Mouse (Mus musculus): Measurements from ENCODE around the gene Cdc42ep2. TPM values are rescaled to one million over a fixed set of nuclear protein-coding genes. Genes with fewer than 3 reads are reported as not detected.

Cdc42ep2 gene
- polyA plus RNA-seq, 1 experiment: not detected

- Histone ChIP-seq H3K4me1 (ENCODE audit: control insufficient read depth, insufficient read depth, low read length) (peaks cover 11% of the 10 kb centered on the region), H3K27ac (ENCODE audit: insufficient read depth, low read depth, low read length) (peak overlapping the region; percentile 68), H3K4me3 (ENCODE audit: insufficient read depth, low read depth, low read length) (peak overlapping the region; percentile 89)
- TF ChIP-seq CTCF (IDR thresholded peaks at IDR 0.05; ENCODE audit: insufficient read depth, low read depth, low read length): no peak
- TF ChIP-seq POLR2A (IDR thresholded peaks at IDR 0.05; ENCODE audit: insufficient read depth, low read depth, low read length): no peak
- WGBS: 2% methylated on average over 14 of the region's 14 CpGs
These were observed 13.1 kb downstream of the Cdc42ep2 start for GRCm38 (mm10) chr19:5911430-5912102.

- 13% methylated on average over 6 of the region's 6 CpGs for WGBS
- TF ChIP-seq CTCF (IDR thresholded peaks at IDR 0.05; ENCODE audit: insufficient read depth, low read depth, low read length): no peak
- TF ChIP-seq POLR2A (IDR thresholded peaks at IDR 0.05; ENCODE audit: insufficient read depth, low read depth, low read length): no peak
- Histone ChIP-seq H3K27ac (ENCODE audit: insufficient read depth, low read depth, low read length) (peak overlapping the region; percentile 58; the same call in 1 of the 2 replicates), H3K4me3 (ENCODE audit: insufficient read depth, low read depth, low read length) (peak overlapping the region; percentile 38), H3K4me1 (ENCODE audit: control insufficient read depth, insufficient read depth, low read length) (peaks cover 11% of the 10 kb centered on the region)
These were observed 14.4 kb downstream of the Cdc42ep2 start for GRCm38 (mm10) chr19:5910221-5910620.

GRCm38 (mm10) chr19:5907275-5907674 lies 17.3 kb downstream of the Cdc42ep2 start:
- H3K4me1 ChIP-seq (ENCODE audit: control insufficient read depth, insufficient read depth, low read length): peaks cover 4% of the 10 kb centered on the region
- 70% methylated on average over 3 of the region's 3 CpGs for WGBS
- TF ChIP-seq CTCF (IDR thresholded peaks at IDR 0.05; ENCODE audit: insufficient read depth, low read depth, low read length) (no peak), POLR2A (IDR thresholded peaks at IDR 0.05; ENCODE audit: insufficient read depth, low read depth, low read length) (no peak)
- H3K27ac ChIP-seq (ENCODE audit: insufficient read depth, low read depth, low read length): no peak overlapping the region
- H3K4me3 ChIP-seq (ENCODE audit: insufficient read depth, low read depth, low read length): no peak overlapping the region

GRCm38 (mm10) chr19:5894002-5894678 lies 30.5 kb downstream of the Cdc42ep2 start, which contains the start of gene Tigd3:
Gene Tigd3, minus strand, starts transcription at chr19:5894149.
- H3K4me3 ChIP-seq (ENCODE audit: insufficient read depth, low read depth, low read length): peak within 1 kb of the TSS; percentile 68
- no peak within 1 kb of the TSS for H3K27ac ChIP-seq (ENCODE audit: insufficient read depth, low read depth, low read length)
- WGBS: under 1% methylated on average over 36 of the region's 36 CpGs
- TF ChIP-seq CTCF (IDR thresholded peaks at IDR 0.05; ENCODE audit: insufficient read depth, low read depth, low read length) (no peak), POLR2A (IDR thresholded peaks at IDR 0.05; ENCODE audit: insufficient read depth, low read depth, low read length) (peak; percentile 93)
- peaks cover 21% of the 10 kb centered on the region for H3K4me1 ChIP-seq (ENCODE audit: control insufficient read depth, insufficient read depth, low read length)

GRCm38 (mm10) chr19:5893282-5894001 lies 31.2 kb downstream of the Cdc42ep2 start:
- Histone ChIP-seq H3K4me3 (ENCODE audit: insufficient read depth, low read depth, low read length) (peak overlapping the region; percentile 68), H3K4me1 (ENCODE audit: control insufficient read depth, insufficient read depth, low read length) (peaks cover 21% of the 10 kb centered on the region), H3K27ac (ENCODE audit: insufficient read depth, low read depth, low read length) (no peak overlapping the region)
- 5% methylated on average over 23 of the region's 31 CpGs for WGBS
- TF ChIP-seq POLR2A (IDR thresholded peaks at IDR 0.05; ENCODE audit: insufficient read depth, low read depth, low read length) (no peak), CTCF (IDR thresholded peaks at IDR 0.05; ENCODE audit: insufficient read depth, low read depth, low read length) (no peak)

DNA sequence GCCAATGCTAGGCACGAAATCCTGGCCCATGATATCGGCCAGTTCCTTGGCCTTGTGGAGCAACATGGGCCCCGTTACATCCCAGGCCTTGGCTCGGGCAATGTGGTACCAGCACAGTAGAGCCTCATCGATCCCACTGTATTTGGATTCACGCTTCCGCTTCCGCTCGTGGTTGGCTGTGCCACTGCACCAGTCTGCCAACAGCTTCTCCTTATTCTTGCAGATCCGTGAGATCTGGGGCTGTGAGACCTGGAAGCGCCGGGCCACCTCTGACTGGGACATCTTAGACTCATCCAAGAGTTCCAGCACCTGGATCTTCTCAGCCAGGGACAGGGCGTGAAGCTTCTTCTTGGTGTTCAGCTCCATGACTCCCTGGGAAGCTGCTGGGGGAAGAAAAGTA lies 31.9 kb downstream of the Cdc42ep2 start:
- peak overlapping the region; percentile 68; the same call in 1 of the 2 replicates for H3K4me3 ChIP-seq (ENCODE audit: insufficient read depth, low read depth, low read length)
- peaks cover 21% of the 10 kb centered on the region for H3K4me1 ChIP-seq (ENCODE audit: control insufficient read depth, insufficient read depth, low read length)
- 74% methylated on average over 13 of the region's 13 CpGs for WGBS
- TF ChIP-seq CTCF (IDR thresholded peaks at IDR 0.05; ENCODE audit: insufficient read depth, low read depth, low read length): no peak
- TF ChIP-seq POLR2A (IDR thresholded peaks at IDR 0.05; ENCODE audit: insufficient read depth, low read depth, low read length): no peak
- H3K27ac ChIP-seq (ENCODE audit: insufficient read depth, low read depth, low read length): no peak overlapping the region

DNA sequence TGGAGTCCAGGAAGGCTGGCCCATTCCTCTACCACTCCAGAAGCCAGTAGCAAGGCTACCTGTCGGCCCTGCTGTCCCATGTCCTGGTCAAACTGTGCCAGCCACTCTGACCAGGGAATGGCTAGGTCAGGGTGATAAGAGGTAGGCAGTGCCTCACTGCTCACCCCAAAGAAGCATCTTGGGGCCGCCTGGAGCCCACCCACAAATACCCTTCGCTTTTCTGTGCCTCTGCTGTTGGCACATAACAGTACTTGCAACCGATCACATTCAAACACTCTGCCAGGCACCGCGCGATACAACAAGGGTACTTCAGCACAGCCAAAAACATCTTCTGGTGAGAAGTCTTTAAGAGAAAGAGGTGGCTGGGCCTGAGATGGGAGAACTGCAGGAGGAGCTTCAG lies 32.4 kb downstream of the Cdc42ep2 start:
- 91% methylated on average over 7 of the region's 7 CpGs for WGBS
- no peak overlapping the region for H3K4me3 ChIP-seq (ENCODE audit: insufficient read depth, low read depth, low read length)
- no peak overlapping the region for H3K27ac ChIP-seq (ENCODE audit: insufficient read depth, low read depth, low read length)
- H3K4me1 ChIP-seq (ENCODE audit: control insufficient read depth, insufficient read depth, low read length): peaks cover 21% of the 10 kb centered on the region
- TF ChIP-seq CTCF (IDR thresholded peaks at IDR 0.05; ENCODE audit: insufficient read depth, low read depth, low read length) (no peak), POLR2A (IDR thresholded peaks at IDR 0.05; ENCODE audit: insufficient read depth, low read depth, low read length) (no peak)

GRCm38 (mm10) chr19:5891521-5892258 lies 32.9 kb downstream of the Cdc42ep2 start:
- no peak overlapping the region for H3K27ac ChIP-seq (ENCODE audit: insufficient read depth, low read depth, low read length)
- 87% methylated on average over 12 of the region's 12 CpGs for WGBS
- peaks cover 21% of the 10 kb centered on the region for H3K4me1 ChIP-seq (ENCODE audit: control insufficient read depth, insufficient read depth, low read length)
- TF ChIP-seq POLR2A (IDR thresholded peaks at IDR 0.05; ENCODE audit: insufficient read depth, low read depth, low read length) (no peak), CTCF (IDR thresholded peaks at IDR 0.05; ENCODE audit: insufficient read depth, low read depth, low read length) (no peak)
- no peak overlapping the region for H3K4me3 ChIP-seq (ENCODE audit: insufficient read depth, low read depth, low read length)
